Mouse (Mus musculus): ENCODE data around the gene Plekhh2. TPM values are rescaled to one million over a fixed set of nuclear protein-coding genes. Genes with fewer than 3 reads are reported as not detected.
"Not testable (repeated sequence)": the region's sequence is repeated elsewhere in the genome, so short reads cannot be mapped to it uniquely, and the experiment has no call there.

Plekhh2 gene
- polyA plus RNA-seq, 2 experiments = 0.22 to 0.37 TPM

DNA sequence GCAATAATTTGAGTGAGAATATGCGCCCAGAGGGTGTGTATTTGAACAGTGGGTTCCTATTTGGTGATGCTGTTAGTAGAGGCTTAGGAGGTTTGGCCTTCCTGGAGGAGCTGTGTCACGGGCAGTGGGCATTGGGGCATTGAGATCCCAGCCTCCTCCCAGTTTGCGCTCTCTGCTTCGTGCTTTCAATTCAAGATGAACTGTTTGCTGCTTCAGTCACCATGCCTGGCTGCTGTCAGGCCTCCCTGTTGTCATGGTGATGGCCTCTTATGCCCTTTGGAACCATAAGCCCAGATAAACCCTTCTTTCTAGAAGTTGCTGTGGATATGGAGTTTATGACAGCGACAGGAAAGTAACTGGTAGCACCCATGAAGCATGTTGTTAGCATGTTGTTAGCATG, 40.5 kb downstream of the Plekhh2 start:
- Histone ChIP-seq H3K4me1 (replicated peaks; ENCODE audit: control insufficient read depth in 2 of 2, insufficient read depth in 2 of 2, low read length in 1 of 2) (no peaks in the 10 kb centered on the region), H3K9me3 (ENCODE audit: control insufficient read depth, low read length) (no peaks in the 10 kb centered on the region), H3K27ac (no peak overlapping the region), H3K36me3 (replicated peaks; ENCODE audit: control insufficient read depth, insufficient read depth, low read depth) (no peaks in the 10 kb centered on the region), H3K9ac (replicated peaks) (no peak overlapping the region), H3K4me3 (ENCODE audit: insufficient read depth in 1 of 2, low read depth in 2 of 2, low read length in 2 of 2) (no peak overlapping the region), H3K4me2 (ENCODE audit: low read depth) (no peak overlapping the region), H3K27me3 (ENCODE audit: control insufficient read depth, insufficient read depth, low read length) (no peaks in the 10 kb centered on the region)
- DNase-seq (ENCODE audit: low read depth in 3 of 3, low spot score in 3 of 3) (no peak), ATAC-seq (ENCODE audit: insufficient read depth) (no peak)
- 55% methylated on average over 5 of the region's 5 CpGs for WGBS (ENCODE audit: insufficient replicate concordance)
- TF ChIP-seq EP300 (IDR thresholded peaks at IDR 0.05; ENCODE audit: low read depth) = no peak
- TF ChIP-seq CTCF (IDR thresholded peaks at IDR 0.05; ENCODE audit: low read depth) = no peak

DNA sequence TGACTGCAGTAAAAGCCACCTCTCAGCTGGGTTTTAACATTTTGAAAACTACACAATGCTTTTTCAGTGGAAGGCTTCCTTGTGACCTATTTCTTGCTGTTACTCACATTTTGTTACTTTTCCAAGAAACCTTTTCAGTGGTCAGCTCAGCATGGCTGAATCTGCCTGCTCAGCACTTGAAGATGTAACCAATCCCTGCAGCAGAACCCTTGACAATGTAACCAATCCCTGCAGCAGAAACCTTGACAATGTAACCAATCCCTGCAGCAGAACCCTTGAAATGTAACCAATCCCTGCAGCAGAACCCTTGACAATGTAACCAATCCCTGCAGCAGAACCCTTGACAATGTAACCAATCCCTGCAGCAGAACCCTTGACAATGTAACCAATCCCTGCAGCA, 52.6 kb downstream of the Plekhh2 start:
- H3K27me3 ChIP-seq (ENCODE audit: control insufficient read depth, insufficient read depth, low read length); H3K9me3 ChIP-seq (ENCODE audit: control insufficient read depth, low read length); ATAC-seq (ENCODE audit: insufficient read depth); H3K4me3 ChIP-seq (ENCODE audit: insufficient read depth in 1 of 2, low read depth in 2 of 2, low read length in 2 of 2); DNase-seq (ENCODE audit: low read depth in 3 of 3, low spot score in 3 of 3); H3K27ac ChIP-seq; H3K9ac ChIP-seq (replicated peaks); H3K4me1 ChIP-seq (replicated peaks; ENCODE audit: control insufficient read depth in 2 of 2, insufficient read depth in 2 of 2, low read length in 1 of 2); H3K36me3 ChIP-seq (replicated peaks; ENCODE audit: control insufficient read depth, insufficient read depth, low read depth); H3K4me2 ChIP-seq (ENCODE audit: low read depth): not testable (repeated sequence)

DNA sequence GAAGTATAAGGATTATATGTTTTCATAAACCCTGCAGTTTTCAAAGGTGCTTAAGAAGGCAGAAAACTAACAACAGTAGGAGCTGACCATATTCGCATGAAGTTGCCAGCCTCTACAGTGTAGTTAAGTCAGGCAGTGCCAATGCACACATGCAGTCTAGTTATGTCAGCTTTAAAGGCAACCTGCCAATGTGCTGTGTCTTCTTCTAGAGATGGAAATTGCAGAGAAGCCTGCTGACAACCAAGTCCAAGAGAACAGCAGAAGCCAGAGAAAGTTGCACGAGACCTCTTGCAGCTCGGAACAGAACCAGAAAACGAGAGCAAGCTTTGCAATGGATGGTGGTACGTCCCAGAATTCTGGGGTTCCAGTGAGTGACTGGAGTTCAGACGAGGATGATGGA, 54.1 kb downstream of the Plekhh2 start:
- H3K27ac ChIP-seq = no peak overlapping the region
- no peak overlapping the region for H3K4me3 ChIP-seq (ENCODE audit: insufficient read depth in 1 of 2, low read depth in 2 of 2, low read length in 2 of 2)
- 68% methylated on average over 6 of the region's 6 CpGs for WGBS (ENCODE audit: insufficient replicate concordance)
- DNase-seq (ENCODE audit: low read depth in 3 of 3, low spot score in 3 of 3) = no peak
- H3K4me2 ChIP-seq (ENCODE audit: low read depth) = no peak overlapping the region
- no peaks in the 10 kb centered on the region for H3K36me3 ChIP-seq (replicated peaks; ENCODE audit: control insufficient read depth, insufficient read depth, low read depth)
- ATAC-seq (ENCODE audit: insufficient read depth) = no peak
- no peaks in the 10 kb centered on the region for H3K9me3 ChIP-seq (ENCODE audit: control insufficient read depth, low read length)
- H3K4me1 ChIP-seq (replicated peaks; ENCODE audit: control insufficient read depth in 2 of 2, insufficient read depth in 2 of 2, low read length in 1 of 2) = no peaks in the 10 kb centered on the region
- TF ChIP-seq CTCF (IDR thresholded peaks at IDR 0.05; ENCODE audit: low read depth) (no peak), EP300 (IDR thresholded peaks at IDR 0.05; ENCODE audit: low read depth) (no peak)
- H3K27me3 ChIP-seq (ENCODE audit: control insufficient read depth, insufficient read depth, low read length) = no peaks in the 10 kb centered on the region
- no peak overlapping the region for H3K9ac ChIP-seq (replicated peaks)

- WGBS (ENCODE audit: insufficient replicate concordance) = 41% methylated on average over 27 of the region's 27 CpGs
- no peak overlapping the region for H3K4me2 ChIP-seq (ENCODE audit: low read depth)
- H3K4me1 ChIP-seq (replicated peaks; ENCODE audit: control insufficient read depth in 2 of 2, insufficient read depth in 2 of 2, low read length in 1 of 2) = no peaks in the 10 kb centered on the region
- H3K9ac ChIP-seq (replicated peaks) = no peak overlapping the region
- H3K27me3 ChIP-seq (ENCODE audit: control insufficient read depth, insufficient read depth, low read length) = no peaks in the 10 kb centered on the region
- no peak overlapping the region for H3K27ac ChIP-seq
- TF ChIP-seq EP300 (IDR thresholded peaks at IDR 0.05; ENCODE audit: low read depth) = no peak
- TF ChIP-seq CTCF (IDR thresholded peaks at IDR 0.05; ENCODE audit: low read depth) = no peak
- H3K4me3 ChIP-seq (ENCODE audit: insufficient read depth in 1 of 2, low read depth in 2 of 2, low read length in 2 of 2) = no peak overlapping the region
- DNase-seq (ENCODE audit: low read depth in 3 of 3, low spot score in 3 of 3) (no peak), ATAC-seq (ENCODE audit: insufficient read depth) (no peak)
- no peaks in the 10 kb centered on the region for H3K36me3 ChIP-seq (replicated peaks; ENCODE audit: control insufficient read depth, insufficient read depth, low read depth)
- no peaks in the 10 kb centered on the region for H3K9me3 ChIP-seq (ENCODE audit: control insufficient read depth, low read length)
Observed at GRCm38 (mm10) chr17:84566773-84567555, 55.3 kb downstream of the Plekhh2 start.

GRCm38 (mm10) chr17:84568807-84569206, 57.1 kb downstream of the Plekhh2 start:
- Histone ChIP-seq H3K4me1 (replicated peaks; ENCODE audit: control insufficient read depth in 2 of 2, insufficient read depth in 2 of 2, low read length in 1 of 2) (peaks cover 0 to 2% of the 10 kb centered on the region in 2 experiments; a peak in 1 of 4 replicates), H3K4me3 (ENCODE audit: insufficient read depth in 1 of 2, low read depth in 2 of 2, low read length in 2 of 2) (no peak overlapping the region), H3K27me3 (ENCODE audit: control insufficient read depth, insufficient read depth, low read length) (no peaks in the 10 kb centered on the region), H3K27ac (no peak overlapping the region), H3K9ac (replicated peaks) (no peak overlapping the region), H3K4me2 (ENCODE audit: low read depth) (no peak overlapping the region), H3K9me3 (ENCODE audit: control insufficient read depth, low read length) (no peaks in the 10 kb centered on the region), H3K36me3 (replicated peaks; ENCODE audit: control insufficient read depth, insufficient read depth, low read depth) (no peaks in the 10 kb centered on the region)
- WGBS (ENCODE audit: insufficient replicate concordance) = 68% methylated on average over 12 of the region's 12 CpGs
- DNase-seq (ENCODE audit: low read depth in 3 of 3, low spot score in 3 of 3) = no peak
- no peak for TF ChIP-seq CTCF (IDR thresholded peaks at IDR 0.05; ENCODE audit: low read depth)
- no peak for TF ChIP-seq EP300 (IDR thresholded peaks at IDR 0.05; ENCODE audit: low read depth)
- no peak for ATAC-seq (ENCODE audit: insufficient read depth)

Measured in liver, embryonic 14.5 days (tissue).